Mouse (Mus musculus) limb, embryonic 15.5 days (tissue): ENCODE measurements around the gene Socs7. TPM values are rescaled to one million over a fixed set of nuclear protein-coding genes. Genes with fewer than 3 reads are reported as not detected.

ENCODE experiments used
- ATAC-seq: fragments of 200-750 bp; cut with Nextera tagmentation; 2 replicates; pipeline ENCODE4 v1.8.0; 2017; ENCODE audit warnings: low read depth, moderate TSS enrichment; ENCODE audit not compliant: insufficient number of reproducible peaks, low FRiP score, low TSS enrichment
- H3K27ac ChIP-seq: fragments of 300-500 bp; sonication (generic); 2 replicates; pipeline ENCODE4 v1.5.1; 2015; ENCODE audit warnings: moderate library complexity, mild to moderate bottlenecking, inconsistent platforms
- H3K27me3 ChIP-seq: fragments of 300-500 bp; sonication (generic); 2 replicates; pipeline ENCODE4 v1.6.1; 2015; ENCODE audit warnings: inconsistent platforms
- H3K36me3 ChIP-seq: fragments of 300-500 bp; sonication (generic); 2 replicates; pipeline ENCODE4 v1.6.1; 2015; ENCODE audit warnings: inconsistent platforms
- H3K4me1 ChIP-seq: fragments of 300-500 bp; sonication (generic); 2 replicates; pipeline ENCODE4 v1.6.1; 2015; ENCODE audit warnings: inconsistent platforms
- H3K4me2 ChIP-seq: fragments of 300-500 bp; sonication (generic); 2 replicates; pipeline ENCODE4 v1.6.1; 2015; ENCODE audit warnings: mild to moderate bottlenecking, inconsistent platforms
- H3K4me3 ChIP-seq: fragments of 300-500 bp; sonication (generic); 2 replicates; pipeline ENCODE4 v1.5.1; 2015; ENCODE audit warnings: mild to moderate bottlenecking, inconsistent platforms
- H3K9ac ChIP-seq: fragments of 300-500 bp; sonication (generic); 2 replicates; pipeline ENCODE4 v1.6.1; 2015; ENCODE audit warnings: inconsistent platforms
- H3K9me3 ChIP-seq: fragments of 300-500 bp; sonication (generic); 2 replicates; pipeline ENCODE4 v1.6.1; 2016; ENCODE audit warnings: inconsistent platforms
- WGBS: fragments of 180-500 bp; shearing (Covaris S2); methylation state at CpG from one replicate; pipeline ENCODE4 v1.1.7; 2015; 5-methylcytosine and 5-hydroxymethylcytosine counted together
- polyA plus RNA-seq: library from polyadenylated mRNA; unstranded; fragments of >200 nt; fragmentation: Nextera tagmentation; extraction: Ambion mirVana; gene quantifications from 2 replicates; pipeline ENCODE4 v1.2.1, GENCODE M21; 2015

Socs7 gene
- polyA plus RNA-seq, 1 experiment from 2014 or later = 4.4 TPM

- Histone ChIP-seq H3K9ac (0 out of 2 replicates have a peak overlapping the region, but pooled peaks have one; percentile 8), H3K27me3 (peaks cover 6% of the 10 kb centered on the region; the same call in 1 of the 2 replicates), H3K9me3 (no peaks in the 10 kb centered on the region), H3K36me3 (peaks cover 17% of the 10 kb centered on the region), H3K4me3 (peak overlapping the region; percentile 41), H3K4me2 (peak overlapping the region; percentile 77), H3K27ac (no peak overlapping the region), H3K4me1 (peaks cover 34% of the 10 kb centered on the region)
- 3% methylated on average over 23 of the region's 23 CpGs for WGBS
- ATAC-seq = peak; percentile 66; the same call in 1 of the 2 replicates
Observed at GRCm38 (mm10) chr11:97399958-97400710, 37.8 kb downstream of the Socs7 start.

DNA sequence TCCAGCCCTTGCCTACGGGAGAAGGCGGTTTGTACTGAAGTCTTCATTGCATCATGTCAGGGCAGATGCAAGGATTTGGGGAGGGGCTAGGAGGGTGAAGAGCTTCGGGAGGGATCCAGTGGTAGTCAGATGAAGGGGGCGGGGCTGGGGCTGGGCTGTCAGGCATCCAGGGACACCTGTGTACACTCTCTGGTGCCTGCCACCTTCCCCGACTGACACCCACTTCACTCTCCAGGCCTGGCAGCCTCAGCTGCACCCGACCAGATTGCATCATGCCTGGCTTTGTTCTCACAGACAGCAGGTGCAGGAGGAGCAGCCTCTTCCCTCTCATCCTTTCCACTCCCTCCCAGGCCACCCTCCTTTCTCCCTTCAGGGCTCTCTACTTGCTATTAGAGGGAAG lies 38.7 kb downstream of the Socs7 start:
- no peak overlapping the region for H3K4me3 ChIP-seq
- H3K9ac ChIP-seq = no peak overlapping the region
- H3K36me3 ChIP-seq = peaks cover 9% of the 10 kb centered on the region; the same call in 1 of the 2 replicates
- 17% methylated on average over 6 of the region's 6 CpGs for WGBS
- H3K9me3 ChIP-seq = no peaks in the 10 kb centered on the region
- H3K4me2 ChIP-seq = peak overlapping the region; percentile 77; the same call in 1 of the 2 replicates
- no peak for ATAC-seq
- H3K27ac ChIP-seq = no peak overlapping the region
- peaks cover 6% of the 10 kb centered on the region; the same call in 1 of the 2 replicates for H3K27me3 ChIP-seq
- H3K4me1 ChIP-seq = peaks cover 44% of the 10 kb centered on the region

GRCm38 (mm10) chr11:97401686-97402435 lies 39.5 kb downstream of the Socs7 start:
- 74% methylated on average over 3 of the region's 3 CpGs for WGBS
- H3K4me2 ChIP-seq = no peak overlapping the region
- H3K4me1 ChIP-seq = peaks cover 51% of the 10 kb centered on the region
- peaks cover 4% of the 10 kb centered on the region; the same call in 1 of the 2 replicates for H3K36me3 ChIP-seq
- no peak overlapping the region for H3K4me3 ChIP-seq
- H3K9me3 ChIP-seq = no peaks in the 10 kb centered on the region
- no peak for ATAC-seq
- peaks cover 6% of the 10 kb centered on the region; the same call in 1 of the 2 replicates for H3K27me3 ChIP-seq
- H3K9ac ChIP-seq = no peak overlapping the region
- no peak overlapping the region for H3K27ac ChIP-seq

DNA sequence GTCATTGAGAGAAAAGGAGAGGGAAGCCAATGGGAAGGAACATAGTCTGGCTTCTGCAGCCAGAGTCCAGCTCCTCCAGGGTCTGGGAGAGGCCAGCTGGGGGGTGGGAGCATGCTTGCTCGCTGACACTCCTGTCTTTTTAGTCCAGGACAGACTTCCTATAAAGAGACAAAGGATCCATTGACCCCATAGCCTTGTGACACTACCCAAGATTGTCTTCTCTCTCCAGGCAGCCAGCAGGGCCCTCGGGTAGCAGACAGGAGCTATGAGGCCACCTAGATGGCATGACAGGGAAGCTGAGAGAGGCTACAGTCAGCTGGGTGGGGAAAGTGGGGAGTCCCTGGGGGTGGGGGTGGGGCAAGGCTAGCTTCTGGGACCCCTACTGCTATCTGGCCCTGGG lies 40.4 kb downstream of the Socs7 start:
- Histone ChIP-seq H3K4me3 (no peak overlapping the region), H3K4me1 (peaks cover 60% of the 10 kb centered on the region), H3K4me2 (no peak overlapping the region), H3K27ac (no peak overlapping the region), H3K27me3 (peaks cover 6% of the 10 kb centered on the region; the same call in 1 of the 2 replicates), H3K9ac (no peak overlapping the region), H3K36me3 (no peaks in the 10 kb centered on the region), H3K9me3 (no peaks in the 10 kb centered on the region)
- ATAC-seq = no peak
- 35% methylated on average over 2 of the region's 2 CpGs for WGBS

DNA sequence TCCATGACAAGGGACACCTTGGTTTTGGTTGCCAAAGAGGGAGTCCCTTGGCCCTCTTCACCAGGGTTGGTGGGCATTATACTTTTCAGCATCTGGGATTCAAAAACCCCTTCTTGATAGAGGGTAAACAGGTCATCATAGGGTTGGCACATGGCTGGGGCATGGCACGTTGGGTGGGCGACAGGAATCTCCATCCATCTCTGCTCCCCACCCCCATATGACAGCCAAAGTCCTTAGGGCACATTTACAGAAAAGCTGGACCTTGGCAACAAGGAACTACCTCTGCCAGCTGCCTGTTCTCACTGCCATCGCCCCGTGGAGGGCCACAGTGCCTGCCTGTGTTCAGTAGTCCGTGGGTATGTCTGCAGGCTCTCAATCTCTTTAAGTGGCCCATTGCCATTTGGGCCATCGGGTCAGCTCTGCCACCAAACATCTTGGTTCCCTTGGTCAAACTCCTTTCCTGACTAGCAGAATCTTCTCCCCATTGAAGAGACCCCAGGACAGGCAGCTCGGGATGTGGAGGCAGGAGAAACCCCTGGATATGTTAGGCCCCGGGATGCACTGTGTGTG lies 41.3 kb downstream of the Socs7 start:
- peak overlapping the region; percentile 54 for H3K4me3 ChIP-seq
- peak overlapping the region; percentile 24 for H3K27ac ChIP-seq
- H3K36me3 ChIP-seq = no peaks in the 10 kb centered on the region
- no peaks in the 10 kb centered on the region for H3K9me3 ChIP-seq
- ATAC-seq = no peak
- 41% methylated on average over 8 of the region's 8 CpGs for WGBS
- H3K4me1 ChIP-seq = peaks cover 66% of the 10 kb centered on the region
- peak overlapping the region; percentile 96 for H3K4me2 ChIP-seq
- peaks cover 6% of the 10 kb centered on the region; the same call in 1 of the 2 replicates for H3K27me3 ChIP-seq
- no peak overlapping the region; the same call in 1 of the 2 replicates for H3K9ac ChIP-seq

GRCm38 (mm10) chr11:97404184-97404760 lies 41.9 kb downstream of the Socs7 start:
- Histone ChIP-seq H3K27me3 (peaks cover 6% of the 10 kb centered on the region; the same call in 1 of the 2 replicates), H3K36me3 (no peaks in the 10 kb centered on the region), H3K4me1 (peaks cover 66% of the 10 kb centered on the region), H3K4me3 (peak overlapping the region; percentile 54), H3K27ac (peak overlapping the region; percentile 24), H3K9ac (peak overlapping the region; percentile 40), H3K9me3 (no peaks in the 10 kb centered on the region), H3K4me2 (peak overlapping the region; percentile 96)
- under 1% methylated on average over 61 of the region's 61 CpGs for WGBS
- ATAC-seq = peak; percentile 35; the same call in 1 of the 2 replicates

GRCm38 (mm10) chr11:97404761-97405190 lies 42.4 kb downstream of the Socs7 start:
- Histone ChIP-seq H3K27me3 (peaks cover 6% of the 10 kb centered on the region; the same call in 1 of the 2 replicates), H3K4me2 (peak overlapping the region; percentile 96), H3K4me3 (peak overlapping the region; percentile 54), H3K36me3 (no peaks in the 10 kb centered on the region), H3K27ac (peak overlapping the region; percentile 24; the same call in 1 of the 2 replicates), H3K4me1 (peaks cover 66% of the 10 kb centered on the region), H3K9me3 (no peaks in the 10 kb centered on the region), H3K9ac (peak overlapping the region; percentile 40; the same call in 1 of the 2 replicates)
- ATAC-seq = no peak
- under 1% methylated on average over 11 of the region's 11 CpGs for WGBS

DNA sequence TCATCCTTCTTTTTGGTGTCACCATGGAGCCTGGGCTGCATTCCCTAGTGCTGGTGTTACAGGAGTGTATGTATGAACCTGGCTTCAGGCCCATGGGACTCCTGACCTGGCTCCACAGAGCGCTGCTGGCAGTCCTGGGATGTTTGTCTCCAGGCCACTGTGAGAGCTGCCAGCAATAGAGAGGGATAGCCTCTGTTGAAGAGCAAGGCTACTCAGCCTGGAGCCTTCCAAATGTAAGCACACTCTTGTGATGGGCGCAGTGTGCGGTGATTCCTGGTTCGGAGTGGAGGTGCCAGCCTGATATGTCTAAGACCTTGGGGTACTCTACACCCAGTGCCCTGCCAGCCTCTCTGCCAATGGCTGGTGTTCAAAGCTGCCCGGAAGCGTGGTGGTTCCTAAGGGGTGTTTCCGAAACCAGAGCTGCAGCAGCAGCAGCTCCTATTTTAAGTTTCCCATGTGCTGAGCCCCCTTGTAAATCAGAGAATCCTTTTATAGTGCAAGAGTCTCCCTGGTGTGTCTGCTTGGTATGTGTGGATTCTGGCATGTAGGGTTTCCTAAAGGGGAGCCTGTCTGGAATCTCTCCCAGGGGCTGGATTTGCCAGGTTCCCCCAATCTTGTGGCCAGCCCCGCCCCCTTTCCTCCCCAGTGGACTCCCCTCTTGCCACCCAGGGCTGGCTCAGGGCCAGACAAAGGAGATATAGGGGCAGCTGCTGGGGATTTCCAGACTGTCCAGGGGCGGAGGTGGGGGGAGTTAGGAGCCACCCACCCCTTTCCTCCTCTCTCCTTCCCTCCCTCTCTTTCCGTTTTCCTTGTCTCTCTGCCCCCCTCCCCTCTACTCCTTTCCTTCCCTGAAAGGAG lies 44.0 kb downstream of the Socs7 start:
- H3K27ac ChIP-seq = peak overlapping the region; percentile 72
- no peak overlapping the region for H3K9ac ChIP-seq
- ATAC-seq = peak; percentile 46; the same call in 1 of the 2 replicates
- H3K36me3 ChIP-seq = no peaks in the 10 kb centered on the region
- 0 out of 2 replicates have a peak, but pooled peaks cover 6% of the 10 kb centered on the region for H3K27me3 ChIP-seq
- peak overlapping the region; percentile 12; the same call in 1 of the 2 replicates for H3K4me3 ChIP-seq
- peaks cover 55% of the 10 kb centered on the region for H3K4me1 ChIP-seq
- H3K4me2 ChIP-seq = peak overlapping the region; percentile 96
- H3K9me3 ChIP-seq = no peaks in the 10 kb centered on the region
- WGBS = 43% methylated on average over 10 of the region's 10 CpGs

- 73% methylated on average over 3 of the region's 3 CpGs for WGBS
- H3K27ac ChIP-seq = no peak overlapping the region
- 0 out of 2 replicates have a peak, but pooled peaks cover 6% of the 10 kb centered on the region for H3K27me3 ChIP-seq
- no peak overlapping the region for H3K4me3 ChIP-seq
- no peak overlapping the region for H3K9ac ChIP-seq
- ATAC-seq = no peak
- H3K4me2 ChIP-seq = no peak overlapping the region
- no peaks in the 10 kb centered on the region for H3K36me3 ChIP-seq
- H3K9me3 ChIP-seq = no peaks in the 10 kb centered on the region
- peaks cover 62% of the 10 kb centered on the region for H3K4me1 ChIP-seq
Observed at GRCm38 (mm10) chr11:97407456-97407855, 45.1 kb downstream of the Socs7 start.

DNA sequence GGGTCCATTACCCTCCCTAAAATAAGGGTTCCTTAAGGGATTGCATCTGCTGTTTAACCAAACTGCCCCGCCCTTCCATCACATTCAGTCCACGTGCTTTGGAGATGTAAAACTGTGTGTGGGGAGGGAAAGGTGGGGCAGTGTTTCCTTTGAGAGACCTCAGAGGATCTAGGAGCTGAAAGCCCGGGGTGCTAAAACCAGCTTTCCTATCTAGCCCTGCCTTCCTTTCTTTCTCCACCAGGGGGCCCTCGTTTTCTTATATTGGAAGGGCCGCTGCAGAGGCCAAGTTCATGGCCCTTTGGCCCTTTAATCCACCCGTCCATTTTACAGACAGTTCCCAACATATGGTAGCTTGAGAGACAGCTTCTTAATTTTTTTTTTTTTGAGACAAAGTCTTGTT lies 45.8 kb downstream of the Socs7 start:
- Histone ChIP-seq H3K9me3 (no peaks in the 10 kb centered on the region), H3K27me3 (no peaks in the 10 kb centered on the region), H3K36me3 (no peaks in the 10 kb centered on the region), H3K9ac (no peak overlapping the region), H3K4me1 (peaks cover 61% of the 10 kb centered on the region), H3K27ac (no peak overlapping the region), H3K4me3 (no peak overlapping the region), H3K4me2 (no peak overlapping the region)
- no peak for ATAC-seq
- WGBS = 4% methylated on average over 6 of the region's 6 CpGs
